Mouse (Mus musculus): ENCODE data around the gene Cnot1.

Gene Cnot1

DNA sequence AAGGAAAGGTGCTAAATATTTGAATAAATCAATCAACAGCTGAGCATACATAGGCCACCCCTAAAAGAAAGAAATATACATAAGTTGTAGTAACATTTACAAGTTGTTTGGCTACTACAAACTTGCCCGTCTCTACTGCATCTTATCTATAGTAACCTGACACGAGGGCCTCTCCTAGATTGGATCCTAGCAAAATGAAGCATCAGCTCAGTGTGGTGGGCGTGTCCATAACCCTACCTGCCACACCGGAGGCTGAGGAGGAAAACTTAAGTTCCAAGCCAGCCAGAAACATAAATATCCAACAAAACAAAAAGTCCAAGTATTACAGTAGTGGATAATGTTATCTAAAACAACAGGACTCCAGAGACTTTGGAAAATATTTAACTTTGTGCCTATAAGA lies 79.6 kb downstream of the Cnot1 start:
- no peak for DNase-seq (ENCODE audit: low spot score)

DNA sequence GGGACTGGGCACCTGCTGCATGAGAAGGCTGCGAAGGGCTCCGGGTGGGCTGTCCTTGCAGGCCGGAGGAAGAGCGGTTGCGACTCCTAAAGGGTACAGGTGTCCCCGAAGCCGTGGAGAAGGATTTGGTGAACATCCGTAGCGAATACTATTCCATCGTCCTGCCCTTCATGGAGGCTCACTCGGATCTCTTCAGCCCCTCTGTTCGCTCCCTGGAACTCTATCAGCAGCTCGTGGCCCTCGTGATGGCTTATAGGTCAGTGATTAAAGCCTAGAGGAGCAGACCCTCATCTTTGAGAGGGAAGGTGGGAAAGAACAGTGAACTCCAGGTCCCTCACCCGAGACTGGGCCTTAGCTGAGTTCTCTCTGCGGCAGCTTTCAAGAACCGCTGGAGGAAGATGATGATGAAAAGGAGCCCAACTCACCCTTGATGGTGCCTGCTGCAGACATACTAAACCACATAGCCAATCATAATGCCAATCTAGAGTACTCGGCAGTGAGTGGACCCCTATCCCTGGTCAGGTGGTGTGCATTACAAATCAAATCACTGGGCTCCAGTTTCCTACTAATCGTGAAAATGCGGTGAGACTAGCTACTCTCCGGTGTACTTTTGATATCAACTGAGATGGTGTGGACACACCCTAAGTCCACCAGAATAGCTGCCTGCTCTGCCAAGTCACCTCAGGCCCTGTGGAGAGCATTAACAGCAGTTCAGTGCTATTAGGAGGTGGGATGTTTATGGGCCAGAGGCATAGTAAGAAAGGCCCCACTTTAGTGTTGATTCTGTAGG lies 90.5 kb downstream of the Cnot1 start:
- DNase-seq (ENCODE audit: low spot score), result no peak

DNA sequence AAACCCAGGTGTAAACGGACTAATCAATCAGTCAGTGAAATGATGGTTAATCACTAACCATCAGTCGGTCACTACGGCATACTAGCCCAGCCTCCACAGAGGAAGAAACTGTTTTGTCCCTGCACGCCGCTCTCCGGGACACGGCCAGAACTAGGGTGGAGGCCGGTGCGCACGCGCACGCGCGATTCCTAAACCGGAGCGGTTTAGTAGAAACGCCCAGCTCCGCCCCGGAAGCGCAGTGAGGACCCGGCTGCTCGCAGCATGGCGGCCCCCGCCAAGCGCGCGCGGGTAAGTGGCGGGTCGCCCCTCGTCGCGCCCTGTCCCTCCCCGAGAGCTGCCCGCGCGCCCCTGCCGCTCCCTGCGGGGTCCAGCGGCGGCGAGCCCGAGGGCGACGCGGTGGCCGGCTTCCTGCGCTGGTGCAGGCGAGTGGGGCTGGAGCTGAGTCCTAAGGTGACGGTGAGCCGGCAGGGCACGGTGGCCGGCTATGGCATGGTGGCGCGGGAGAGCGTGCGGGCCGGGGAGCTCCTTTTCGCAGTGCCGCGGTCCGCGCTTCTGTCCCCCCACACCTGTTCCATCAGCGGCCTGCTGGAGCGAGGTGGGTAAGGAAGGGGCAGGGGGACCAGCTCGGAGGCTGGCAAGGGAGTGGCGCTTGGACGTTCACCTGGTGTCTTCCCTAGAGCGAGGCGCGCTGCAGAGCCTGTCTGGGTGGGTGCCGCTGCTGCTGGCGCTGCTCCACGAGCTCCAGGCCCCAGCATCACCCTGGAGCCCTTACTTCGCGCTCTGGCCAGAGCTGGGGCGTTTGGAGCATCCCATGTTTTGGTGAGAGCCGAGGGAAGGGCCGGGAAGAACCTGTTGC lies 91.4 kb downstream of the Cnot1 start, which contains the start of gene Setd6:
Gene Setd6, plus strand, starts transcription at position 206 of the 856 bp plus-strand sequence.
- peak; percentile 88 for DNase-seq (ENCODE audit: low spot score)

DNA sequence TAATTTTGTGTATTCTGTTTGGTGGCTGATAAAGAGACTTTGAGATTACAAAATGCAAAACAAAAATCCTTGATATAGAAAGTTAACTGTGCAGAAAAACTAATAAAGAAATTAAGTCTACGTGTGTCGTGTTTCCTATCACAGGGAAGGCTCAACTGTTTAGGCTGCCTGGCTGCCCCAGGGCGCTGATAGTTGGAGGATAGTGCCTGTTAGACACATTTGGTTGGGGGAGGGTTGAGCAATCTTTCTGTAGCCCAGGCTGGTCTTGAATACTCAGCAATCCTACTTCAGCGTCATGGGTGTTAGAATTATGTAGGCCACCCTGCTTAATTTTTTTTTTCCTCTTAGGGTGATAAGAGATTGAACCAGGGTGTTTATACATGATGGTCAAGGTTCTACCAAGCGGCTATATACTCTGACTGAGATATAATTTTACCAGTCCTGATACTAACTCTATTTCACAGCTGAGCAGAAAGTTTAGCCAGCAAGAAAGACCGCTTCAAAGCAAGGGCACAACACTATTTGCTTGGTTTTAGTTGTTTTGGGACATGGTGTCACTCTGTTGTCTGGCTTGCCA lies 92.3 kb downstream of the Cnot1 start:
- no peak for DNase-seq (ENCODE audit: low spot score)

DNA sequence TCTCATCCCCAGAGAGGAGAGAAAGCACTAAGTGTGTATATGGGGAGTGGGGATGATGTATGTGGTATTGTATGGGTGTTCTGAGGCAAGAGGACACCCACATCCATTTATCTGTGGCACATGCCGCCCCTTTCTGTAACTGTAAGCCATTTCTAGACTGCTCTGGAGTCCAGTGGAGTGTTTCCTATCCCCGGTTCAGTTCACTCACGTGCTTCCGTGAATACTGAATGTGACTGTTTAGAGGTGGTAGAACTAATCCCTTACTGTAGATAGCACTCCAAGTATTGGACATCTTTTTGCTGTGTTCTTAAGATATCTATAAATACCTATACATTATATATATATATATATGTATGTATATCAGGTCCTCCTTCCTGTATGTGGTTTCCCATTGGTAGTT lies 92.9 kb downstream of the Cnot1 start:
- no peak for DNase-seq (ENCODE audit: low spot score)

DNA sequence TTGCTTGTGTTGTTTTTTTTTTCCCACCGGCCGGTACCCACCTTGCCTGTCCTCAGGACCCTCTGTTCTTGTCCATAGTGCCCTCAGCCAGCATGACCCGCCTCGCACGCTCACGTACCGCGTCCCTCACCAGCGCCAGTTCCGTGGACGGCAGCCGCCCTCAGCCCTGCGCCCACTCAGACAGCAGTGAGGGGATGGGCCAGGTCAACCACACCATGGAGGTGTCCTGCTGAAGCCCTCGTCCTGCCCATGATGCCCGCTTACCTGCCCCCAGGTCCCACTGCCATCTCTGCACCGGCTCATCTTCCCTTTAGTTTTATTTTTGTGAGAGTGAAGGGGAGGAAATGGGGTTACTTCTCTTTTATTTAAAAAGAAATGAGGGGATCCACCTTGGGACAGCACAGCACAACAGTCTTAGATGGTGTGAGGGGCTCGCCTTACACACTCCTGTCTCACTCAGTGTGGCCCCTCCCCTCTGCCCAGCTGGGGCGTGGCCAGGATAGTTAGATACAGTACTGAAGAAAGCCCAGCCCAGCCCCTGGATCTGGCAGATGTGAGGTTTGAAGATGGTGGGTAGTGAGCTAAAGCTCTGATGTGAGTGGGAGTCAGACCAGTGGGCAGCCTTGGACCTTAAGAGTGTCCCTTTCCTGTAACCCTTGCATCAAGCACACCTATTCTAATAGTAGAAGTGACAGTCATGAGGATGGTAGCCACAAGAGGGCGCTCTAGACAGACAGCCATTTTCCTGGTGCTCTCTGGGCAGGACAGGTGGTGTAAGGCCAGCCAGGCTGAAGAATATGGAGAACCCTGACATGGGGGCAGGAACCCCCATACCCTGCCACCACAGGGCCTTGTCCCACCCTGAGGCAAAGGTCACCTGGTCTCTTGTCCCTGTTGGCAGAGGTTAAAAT lies 93.9 kb downstream of the Cnot1 start:
- peak; percentile 53 for DNase-seq (ENCODE audit: low spot score)

DNA sequence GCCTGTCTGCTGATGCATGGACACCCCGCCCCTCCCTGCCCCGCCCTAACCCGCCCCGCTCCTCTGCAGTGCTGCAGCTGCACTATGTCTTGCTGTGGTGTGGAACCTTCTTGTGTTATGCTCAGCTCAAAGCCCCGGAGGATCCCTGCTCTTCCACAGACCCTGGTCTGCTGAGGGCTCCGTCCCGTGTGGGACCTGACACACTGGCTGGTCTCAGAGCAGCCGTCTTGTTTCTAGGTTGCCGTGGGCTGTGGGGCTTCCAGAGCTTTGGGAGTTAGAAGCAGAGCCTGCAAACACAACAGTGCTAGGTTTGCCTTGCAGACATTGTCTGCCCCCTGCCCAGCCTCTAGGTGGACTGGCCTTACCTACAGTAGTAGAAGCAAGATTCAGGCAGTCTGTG lies 94.9 kb downstream of the Cnot1 start:
- no peak for DNase-seq (ENCODE audit: low spot score)

DNA sequence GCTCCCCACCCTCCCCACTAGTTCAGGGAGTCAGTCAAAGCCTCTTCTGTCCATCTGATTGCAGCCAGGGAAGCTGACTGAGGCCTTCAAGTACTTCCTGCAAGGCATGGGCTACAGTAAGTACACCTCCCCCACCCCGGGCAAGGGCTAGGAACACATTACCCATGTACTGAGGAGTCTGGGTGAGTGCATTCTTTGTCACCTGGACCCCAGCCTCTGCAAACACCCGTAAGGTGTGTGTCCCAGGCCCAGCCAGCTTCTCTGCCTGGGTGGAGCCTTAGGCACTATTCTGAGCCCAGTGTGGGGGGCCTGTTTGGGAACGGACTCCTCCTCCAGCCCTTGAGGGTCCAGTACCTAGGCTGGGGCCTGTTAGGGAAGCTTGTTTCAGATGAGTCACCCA lies 96.2 kb downstream of the Cnot1 start:
- no peak for DNase-seq (ENCODE audit: low spot score)

DNA sequence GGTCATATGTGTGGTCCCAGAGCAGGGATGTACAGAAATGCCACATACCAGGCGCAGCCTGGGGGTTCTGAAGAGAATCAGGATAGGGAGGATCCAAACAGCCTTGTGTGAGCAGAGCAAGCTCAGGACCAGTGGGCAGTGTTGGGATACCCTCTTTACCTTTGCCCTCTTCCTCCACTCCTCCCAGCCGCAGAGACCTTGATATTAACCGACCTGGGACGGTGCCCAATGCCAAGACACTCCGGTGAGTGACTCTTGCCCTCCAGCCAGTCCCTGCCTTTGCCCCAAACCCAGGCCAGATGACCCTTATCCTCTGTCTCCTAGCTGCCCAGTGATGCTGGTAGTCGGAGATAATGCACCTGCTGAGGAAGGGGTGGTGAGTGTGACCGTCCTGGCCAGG lies 97.7 kb downstream of the Cnot1 start:
- no peak for DNase-seq (ENCODE audit: low spot score)

DNA sequence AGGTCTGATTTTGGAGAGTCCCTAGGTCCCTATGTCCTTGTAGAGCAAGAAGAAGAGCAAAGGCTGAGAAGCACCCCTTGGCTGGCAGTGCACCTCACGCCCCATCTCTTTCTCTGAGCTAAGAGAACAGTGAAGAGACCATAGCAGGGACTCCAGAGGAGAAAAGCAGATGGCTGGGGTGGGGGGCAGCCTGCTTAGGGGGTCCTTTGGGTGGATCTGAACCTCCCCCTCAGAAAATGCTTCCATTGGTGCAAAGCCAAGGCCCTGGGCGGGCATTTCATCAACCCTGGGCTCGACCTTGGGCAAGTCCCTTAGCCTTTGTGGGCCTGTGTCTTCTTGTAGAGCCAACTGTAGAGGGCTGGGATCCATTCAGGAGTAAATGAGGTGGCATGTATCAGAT lies 102.7 kb downstream of the Cnot1 start:
- no peak for DNase-seq (ENCODE audit: low spot score)

DNA sequence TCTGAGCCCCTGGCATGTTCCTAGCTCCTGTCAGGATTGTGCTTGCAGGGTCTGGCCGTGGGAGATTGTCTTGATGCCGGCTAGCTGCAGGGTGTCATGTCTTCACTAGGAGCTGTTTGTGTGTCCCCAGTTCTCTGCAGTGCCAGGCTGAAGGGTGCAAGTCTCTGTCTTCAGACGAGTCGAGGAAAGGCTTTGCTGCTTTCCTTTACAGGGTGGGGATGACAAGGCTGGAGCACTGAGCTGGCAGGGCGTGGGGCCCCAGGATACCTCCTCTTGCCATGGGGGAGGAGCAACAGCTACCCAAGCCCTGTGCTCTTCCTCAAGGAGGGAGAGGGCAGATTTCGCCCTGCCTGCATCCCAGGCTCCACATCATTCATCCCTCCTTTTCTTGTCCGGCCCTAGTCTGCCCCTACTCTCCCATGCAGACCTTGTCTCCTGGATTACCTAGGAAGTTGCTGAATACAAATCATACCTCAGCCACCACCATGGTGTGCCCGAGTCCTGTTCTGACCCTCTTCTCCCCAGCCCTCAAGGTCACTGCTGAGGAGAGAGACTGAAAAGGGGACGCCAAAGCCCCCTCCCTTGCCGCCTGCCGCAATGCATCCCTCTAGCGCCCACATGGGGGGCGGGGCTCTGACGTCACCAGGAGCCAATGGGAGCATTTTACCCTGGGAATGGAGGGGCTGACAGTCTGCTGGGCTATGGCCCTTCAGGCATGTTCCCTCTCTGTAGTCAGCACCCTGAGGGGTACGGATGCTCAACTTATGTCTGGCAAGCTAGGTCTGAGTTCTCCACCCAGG lies 103.6 kb downstream of the Cnot1 start:
- DNase-seq (ENCODE audit: low spot score), result no peak

DNA sequence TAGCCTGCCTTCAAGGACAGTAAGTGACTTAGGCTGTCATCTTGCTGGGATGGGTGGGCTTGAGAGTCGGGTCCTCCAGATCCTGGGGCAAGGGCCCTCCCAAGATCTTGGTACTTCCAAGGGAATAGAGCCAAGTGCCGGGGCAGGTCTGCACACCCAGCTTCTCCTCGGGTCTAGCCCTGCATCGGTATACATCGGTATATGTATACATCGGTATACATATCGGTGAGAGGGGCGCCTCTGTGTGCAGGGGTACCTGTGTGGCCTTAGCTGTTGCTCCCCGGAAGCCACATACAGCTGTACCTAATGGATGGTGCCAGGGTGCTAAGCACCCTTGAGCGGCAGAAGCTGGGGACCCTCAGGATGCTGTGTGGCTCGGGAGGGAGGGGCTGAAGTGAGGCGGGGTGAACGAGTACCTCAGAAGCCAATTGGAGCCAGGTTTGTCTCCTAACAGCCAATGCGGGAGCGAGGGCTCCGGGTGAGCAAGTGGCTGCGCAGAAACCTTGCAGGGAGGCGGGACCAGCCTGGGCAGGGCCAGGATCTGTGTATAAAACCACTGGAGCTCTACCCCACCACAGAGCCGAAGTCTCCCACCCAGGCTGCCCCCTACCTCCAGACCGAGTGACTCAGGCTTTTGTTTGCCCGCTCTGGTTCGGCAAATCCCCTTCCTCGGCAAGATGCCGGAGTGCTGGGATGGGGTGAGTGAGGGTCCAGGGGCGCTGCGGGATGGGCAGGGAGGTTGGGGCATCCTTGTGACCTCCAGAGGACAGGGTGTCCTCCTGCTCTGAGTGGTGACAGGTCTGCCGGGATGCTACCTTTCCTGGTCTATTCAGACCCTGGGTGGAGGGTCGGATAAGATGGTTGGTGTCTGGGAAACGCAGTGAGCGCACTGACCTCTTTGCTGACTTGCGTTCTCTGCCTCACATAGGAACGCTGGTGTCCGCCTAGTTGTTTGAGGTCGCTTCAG lies 104.5 kb downstream of the Cnot1 start:
- DNase-seq (ENCODE audit: low spot score), result peak; percentile 82

DNA sequence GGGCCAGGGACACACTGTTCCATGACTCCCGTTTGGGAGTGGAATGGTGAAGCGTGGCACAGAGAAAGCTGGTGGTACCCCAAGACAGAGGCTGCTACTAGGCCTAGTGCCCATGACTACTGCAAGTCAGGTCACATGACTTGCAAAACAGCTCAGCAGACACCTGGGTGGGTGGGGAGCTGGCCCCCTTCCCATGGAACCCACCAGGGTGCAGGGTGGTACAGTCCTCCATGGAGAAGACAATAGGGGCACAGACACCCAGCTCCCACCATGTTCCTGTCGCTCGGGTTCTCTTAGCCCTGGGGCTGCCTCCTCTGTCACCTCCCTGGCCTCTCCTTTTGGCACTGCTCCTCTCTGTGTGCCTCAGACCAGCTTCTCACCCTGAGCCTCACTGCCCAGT lies 105.5 kb downstream of the Cnot1 start:
- no peak for DNase-seq (ENCODE audit: low spot score)

DNA sequence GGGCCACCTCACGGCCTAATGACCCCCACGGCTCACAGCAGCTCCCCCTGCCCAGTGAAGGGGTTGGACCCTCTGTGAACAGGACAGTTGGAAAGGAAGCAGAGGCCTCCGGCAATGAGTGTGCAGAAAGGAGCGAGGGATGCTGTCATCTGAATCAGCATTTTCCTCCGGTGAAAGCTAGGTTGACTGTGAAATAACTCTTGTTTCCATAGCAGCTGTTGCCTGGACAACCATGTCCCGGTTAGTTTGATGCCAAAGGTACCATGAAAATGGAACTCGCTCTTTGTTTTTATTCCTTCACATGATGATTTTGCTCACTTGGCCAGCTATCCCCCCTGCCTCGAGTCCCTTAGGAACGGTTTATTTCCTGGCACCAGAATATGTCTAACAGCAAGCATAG lies 107.0 kb downstream of the Cnot1 start:
- no peak for DNase-seq (ENCODE audit: low spot score)

DNA sequence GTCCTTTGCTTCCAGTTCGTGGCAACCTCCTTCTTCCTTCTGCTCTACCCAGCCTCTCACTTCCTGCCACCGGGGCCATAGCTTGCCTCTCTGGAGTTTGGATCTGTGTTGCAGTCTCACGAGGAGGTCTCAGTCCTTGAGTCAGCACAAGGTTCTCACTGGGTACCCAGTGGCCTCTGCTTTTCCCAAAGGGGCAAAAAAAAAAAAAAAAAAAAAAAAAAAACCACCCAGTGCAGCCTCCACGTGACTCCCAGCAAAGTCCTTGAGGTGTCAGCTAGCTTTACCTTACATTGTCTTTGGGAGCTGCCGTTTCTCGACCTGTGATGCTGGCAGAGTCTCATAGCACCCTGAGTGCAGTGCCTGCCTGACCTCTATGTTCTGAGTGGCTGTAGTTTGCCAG lies 109.1 kb downstream of the Cnot1 start:
- DNase-seq (ENCODE audit: low spot score), result no peak

DNA sequence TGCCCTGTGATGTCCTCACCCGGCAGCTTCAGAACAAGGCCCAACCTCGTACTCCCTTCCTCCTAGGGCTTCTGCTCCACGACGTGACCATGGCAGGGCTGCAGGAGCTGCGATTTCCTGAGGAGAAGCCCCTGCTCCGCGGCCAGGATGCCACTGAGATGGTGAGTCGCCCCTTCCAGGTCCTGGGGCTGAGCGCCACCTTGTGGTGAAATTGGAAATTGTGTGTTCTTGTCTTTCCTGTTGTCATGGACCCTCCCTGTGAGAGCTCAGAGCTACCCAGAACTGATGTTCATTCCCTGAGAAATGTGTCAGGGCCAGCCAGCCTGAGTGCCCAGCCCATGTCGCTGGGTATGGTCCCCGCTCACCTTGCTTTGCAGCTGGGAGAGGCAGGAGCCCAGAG lies 110.1 kb downstream of the Cnot1 start:
- peak; percentile 66 for DNase-seq (ENCODE audit: low spot score)

DNA sequence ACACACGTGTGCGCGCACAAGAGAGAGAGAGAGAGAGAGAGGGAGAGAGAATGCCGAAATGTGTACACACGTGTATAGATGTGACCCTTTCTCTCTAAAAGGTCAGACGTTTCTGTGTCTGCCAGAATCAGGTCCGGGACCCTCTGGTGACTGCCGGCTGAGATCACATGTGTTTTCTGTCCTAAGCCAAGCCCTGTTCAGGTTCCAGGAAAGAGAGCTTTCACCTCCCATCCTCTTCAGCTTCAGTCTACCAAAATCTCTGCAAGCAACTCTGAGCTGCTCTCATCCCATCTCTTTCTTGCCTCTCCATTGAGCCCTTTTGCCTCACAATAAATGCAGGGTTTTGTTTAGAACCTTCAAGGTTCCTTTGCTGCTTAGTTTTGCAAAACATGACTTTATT lies 110.6 kb downstream of the Cnot1 start:
- no peak for DNase-seq (ENCODE audit: low spot score)

DNA sequence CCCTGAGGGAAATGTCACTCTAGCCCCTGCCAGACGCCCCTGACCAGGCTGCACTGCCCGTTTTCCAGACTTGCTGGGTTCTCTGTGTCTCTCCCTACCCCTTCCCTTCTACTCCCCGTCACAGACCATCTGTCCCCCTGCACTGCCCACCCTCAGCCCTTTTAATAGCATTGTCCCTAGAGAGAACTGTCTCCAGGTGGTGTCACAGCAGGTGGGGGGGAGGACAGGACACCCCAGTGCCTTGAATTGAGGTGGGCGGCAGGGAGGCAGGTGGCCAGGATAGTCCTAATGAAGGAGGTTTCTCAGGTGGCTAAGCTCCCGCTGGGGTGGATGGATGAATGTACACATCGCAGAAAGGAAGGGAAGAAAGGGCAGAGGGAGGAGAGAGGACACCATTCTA lies 112.6 kb downstream of the Cnot1 start:
- DNase-seq (ENCODE audit: low spot score), result no peak

DNA sequence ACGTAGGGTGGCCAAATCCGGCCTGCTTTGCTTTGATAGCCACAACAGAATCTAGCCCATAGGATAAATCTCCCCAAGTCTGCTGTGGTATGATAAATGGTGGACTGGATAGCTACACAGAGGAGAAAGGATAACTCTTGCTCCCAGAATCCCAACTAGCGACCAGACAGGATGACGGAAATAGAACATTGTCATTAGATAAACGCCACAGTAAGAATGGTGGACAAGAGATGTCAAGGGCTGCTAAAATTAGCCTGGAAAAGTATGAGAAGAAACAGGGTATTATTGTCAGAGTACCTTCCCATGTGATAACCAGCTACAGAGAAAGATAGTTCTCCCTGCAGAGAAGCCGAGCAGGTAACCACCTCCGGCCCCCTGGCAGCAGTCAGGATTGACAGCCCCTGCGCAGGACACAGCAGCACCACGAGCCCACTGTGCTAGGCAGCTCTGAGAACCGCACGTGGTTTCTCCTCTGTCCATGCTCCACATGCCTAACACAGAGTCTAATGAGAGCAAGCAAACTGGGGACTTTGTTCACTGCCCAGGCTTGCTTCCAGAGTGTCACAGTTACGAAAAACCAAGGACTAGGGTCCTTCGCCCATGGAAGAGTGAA lies 116.2 kb downstream of the Cnot1 start:
- no peak for DNase-seq (ENCODE audit: low spot score)

Data from testis, postnatal 14 days (tissue).